Mouse (Mus musculus) adrenal gland, postnatal 36 days (tissue): ENCODE measurements around the gene Rbp1. TPM values are rescaled to one million over a fixed set of nuclear protein-coding genes. Genes with fewer than 3 reads are reported as not detected.
A peak's percentile ranks its signal among the peaks of the same experiment; 100 is the strongest.

Experiments used
- DNase-seq, 2 experiments: peaks; one replicate each; pipeline ENCODE4 v3.0.0; 2021; ENCODE audit warnings: mixed read lengths in 1 of 2
- total RNA-seq, 2 experiments: library from RNA; stranded (reverse); gene quantifications; 2 replicates each; pipeline ENCODE4 v1.2.3; 2021

The Rbp1 gene
- total RNA-seq, 2 experiments from 2014 or later: 5.5 to 5.9 TPM

DNA sequence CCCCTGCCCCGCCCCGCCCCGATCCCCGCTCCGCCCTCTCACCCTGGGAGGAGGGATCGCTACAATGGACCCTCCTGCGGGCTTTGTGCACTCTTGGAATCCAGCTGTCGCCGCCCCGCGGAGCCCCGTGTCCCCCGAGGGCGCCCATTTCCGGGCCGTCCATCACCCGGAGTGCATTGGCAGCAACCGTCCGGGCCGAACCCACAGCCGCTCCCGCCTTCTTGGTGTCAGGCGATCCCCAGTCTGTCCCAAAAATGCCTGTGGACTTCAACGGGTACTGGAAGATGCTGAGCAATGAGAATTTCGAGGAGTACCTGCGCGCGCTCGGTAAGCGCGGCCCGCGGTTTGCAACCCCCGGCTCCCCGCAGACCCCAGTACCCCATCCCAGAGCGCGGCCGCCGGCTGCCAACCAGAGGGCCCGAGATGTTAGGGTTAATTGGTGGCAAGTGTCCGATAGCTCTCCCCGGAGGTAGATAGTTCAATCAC, 2.0 kb downstream of the Rbp1 start:
- DNase-seq: peak; percentile 20 to 39

DNA sequence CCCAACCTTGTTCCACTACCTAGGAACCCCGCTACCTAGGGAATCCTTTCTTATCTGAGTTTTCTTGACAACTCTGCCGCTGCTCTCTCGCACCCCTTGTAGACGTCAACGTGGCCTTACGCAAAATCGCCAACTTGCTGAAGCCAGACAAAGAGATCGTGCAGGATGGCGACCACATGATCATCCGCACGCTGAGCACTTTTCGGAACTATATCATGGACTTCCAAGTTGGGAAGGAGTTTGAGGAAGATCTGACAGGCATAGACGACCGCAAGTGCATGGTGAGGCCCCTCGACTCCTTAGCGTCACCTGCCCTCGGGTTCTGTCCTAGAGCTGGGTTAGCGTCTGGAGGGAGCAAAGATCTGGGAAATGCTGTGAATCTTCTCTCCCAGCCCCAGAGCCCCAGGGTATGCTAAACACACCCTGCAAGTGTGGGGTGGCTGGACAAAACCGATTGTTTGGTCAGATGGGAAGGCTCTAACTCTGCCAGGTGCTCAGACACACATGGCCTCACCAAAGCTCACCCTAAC, 2.7 kb downstream of the Rbp1 start:
- no peak for DNase-seq

- DNase-seq: no peak
Observed at GRCm38 (mm10) chr9:98427906-98428517, 5.3 kb downstream of the Rbp1 start.

DNA sequence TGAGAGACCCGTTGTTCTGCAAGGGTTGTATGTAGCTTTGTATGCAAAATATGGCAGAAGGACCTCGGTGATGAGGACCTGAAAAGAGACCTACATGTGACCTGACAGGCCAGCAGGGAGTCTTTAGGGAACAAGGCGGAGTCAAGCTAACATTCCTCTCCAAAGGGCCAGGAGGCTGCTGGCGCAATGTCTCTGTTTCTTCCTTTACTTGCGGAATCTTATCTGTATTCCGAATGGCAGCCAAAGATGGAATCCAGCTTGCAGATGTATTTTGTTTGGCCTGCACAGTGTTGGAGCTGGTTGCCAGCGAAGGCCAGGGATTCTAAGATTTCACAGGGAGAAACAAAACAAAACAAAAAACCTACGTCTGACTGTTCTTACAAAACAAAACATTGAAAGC, 6.0 kb downstream of the Rbp1 start:
- DNase-seq: peak in 1 of 2 experiments; percentile 4

GRCm38 (mm10) chr9:98429806-98430205, 7.0 kb downstream of the Rbp1 start:
- DNase-seq: peak; percentile 8 to 40

- no peak for DNase-seq
Observed at GRCm38 (mm10) chr9:98430528-98430927, 7.8 kb downstream of the Rbp1 start.

DNA sequence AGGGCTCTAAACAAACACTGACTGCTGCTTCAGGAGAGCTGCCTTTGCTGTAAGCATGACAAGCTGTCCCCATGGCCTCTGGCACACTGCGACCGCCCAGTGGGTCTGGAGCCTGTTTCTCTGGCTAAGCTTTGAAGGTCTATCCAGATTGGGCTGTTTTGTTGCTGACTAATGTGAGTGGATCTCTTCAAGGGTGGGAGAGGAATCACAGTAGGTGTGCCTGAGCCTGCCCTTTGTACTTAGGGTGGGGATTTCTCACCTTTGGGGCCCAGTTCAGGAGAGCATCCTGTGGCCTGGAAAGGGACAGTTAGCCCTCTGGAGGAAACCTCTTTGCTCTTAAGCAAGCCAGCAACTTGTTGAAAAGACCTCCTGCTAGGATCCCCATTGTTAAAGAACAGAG, 10.3 kb downstream of the Rbp1 start:
- DNase-seq: no peak

- DNase-seq: no peak
Observed at GRCm38 (mm10) chr9:98433956-98434588, 11.3 kb downstream of the Rbp1 start.

GRCm38 (mm10) chr9:98437819-98438218, 15.1 kb downstream of the Rbp1 start:
- DNase-seq: no peak

DNA sequence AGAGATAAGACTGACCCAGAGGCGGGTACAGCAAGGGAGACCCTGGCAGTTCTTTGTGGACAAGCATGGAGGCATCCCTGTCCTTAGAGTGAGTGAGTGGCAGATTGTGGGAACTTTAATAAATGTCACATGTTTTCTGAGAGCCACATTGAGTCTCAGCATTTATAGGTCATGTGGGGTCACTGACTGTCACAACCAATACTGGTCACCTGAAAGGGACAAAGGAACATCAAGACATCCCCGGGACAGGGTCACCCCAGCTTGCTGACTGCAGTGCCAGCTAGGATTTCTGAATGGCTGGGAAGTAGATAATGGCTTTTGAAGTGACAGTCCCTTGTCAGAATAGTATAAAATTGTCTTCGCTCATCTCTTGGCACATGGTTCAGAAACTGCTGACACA, 16.3 kb downstream of the Rbp1 start:
- no peak for DNase-seq

DNA sequence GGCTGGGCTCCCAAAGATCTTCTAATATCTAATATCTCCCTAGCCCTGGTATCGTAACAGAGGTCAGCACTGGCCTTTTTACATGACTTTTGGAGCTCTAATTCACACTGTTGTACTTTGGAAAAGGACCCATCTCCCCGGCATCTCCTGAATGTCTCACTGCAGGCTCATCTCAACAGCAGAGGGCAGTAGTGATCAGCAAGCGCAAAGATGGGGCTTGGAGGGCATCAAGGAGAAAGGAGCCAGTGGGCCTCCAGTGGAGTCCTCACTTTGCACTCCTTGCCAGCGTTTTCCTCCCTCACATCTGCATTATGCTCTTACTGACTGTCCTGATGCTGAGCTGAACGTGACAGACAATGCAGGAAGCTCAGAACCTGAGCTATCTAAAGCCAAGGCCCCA, 19.9 kb downstream of the Rbp1 start:
- DNase-seq: peak; percentile 27 to 44

DNA sequence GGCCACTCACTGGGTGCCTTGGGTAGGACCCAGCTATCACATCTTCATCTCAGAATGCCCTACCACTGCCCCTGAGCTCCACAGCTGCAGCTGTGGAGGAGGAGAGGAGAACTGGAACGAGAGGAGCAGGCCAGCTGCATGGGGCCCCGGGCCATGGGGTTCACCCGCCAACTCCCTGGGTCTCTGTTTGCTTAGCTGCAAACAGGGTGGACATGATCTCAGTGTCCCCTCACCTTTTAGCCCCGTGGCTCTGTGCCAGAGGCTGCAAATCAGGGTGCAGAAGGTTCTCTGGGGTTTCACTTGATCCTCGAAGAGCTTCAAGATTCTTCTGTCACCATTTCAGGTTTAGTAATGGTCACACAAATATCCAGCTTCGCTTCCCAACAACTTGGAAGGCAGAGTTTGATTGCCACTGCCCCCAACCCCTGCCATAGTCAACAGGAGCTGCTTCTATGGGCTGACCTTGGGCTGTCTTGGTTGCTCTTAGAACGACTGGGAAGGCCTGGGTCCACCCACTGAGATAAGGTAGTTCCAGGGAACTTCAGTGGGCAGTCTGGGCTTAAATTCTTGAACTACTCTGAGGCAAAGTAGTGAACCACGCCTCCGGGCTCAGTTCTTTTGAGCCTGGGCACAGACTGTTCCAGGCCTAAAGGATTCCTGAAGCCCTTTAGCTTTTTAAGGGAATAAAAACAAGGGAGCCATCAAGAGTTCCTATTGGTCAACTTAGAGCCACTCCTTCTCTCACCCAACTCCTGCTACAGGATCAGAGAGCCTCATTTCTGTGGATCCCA, 22.8 kb downstream of the Rbp1 start:
- no peak for DNase-seq

DNA sequence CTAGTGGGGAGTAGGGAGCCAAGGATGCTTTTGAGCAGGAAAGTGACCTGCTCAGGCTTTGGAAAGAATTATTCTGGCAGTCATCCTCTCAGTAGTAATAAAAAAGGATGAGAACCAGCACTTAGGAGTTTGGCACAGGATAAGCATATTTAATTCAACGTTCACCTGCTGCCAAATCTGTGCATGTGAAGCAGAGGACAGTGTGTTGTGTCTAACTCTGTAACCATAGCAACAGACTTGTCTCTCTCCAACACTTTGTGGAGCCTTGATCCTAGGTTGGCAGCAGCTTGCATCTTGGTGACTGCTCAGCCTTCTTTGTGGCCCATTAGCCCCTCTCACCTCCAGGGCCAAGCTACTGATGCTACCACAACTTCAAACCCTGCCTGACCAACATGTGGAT, 28.2 kb downstream of the Rbp1 start:
- DNase-seq: no peak

DNA sequence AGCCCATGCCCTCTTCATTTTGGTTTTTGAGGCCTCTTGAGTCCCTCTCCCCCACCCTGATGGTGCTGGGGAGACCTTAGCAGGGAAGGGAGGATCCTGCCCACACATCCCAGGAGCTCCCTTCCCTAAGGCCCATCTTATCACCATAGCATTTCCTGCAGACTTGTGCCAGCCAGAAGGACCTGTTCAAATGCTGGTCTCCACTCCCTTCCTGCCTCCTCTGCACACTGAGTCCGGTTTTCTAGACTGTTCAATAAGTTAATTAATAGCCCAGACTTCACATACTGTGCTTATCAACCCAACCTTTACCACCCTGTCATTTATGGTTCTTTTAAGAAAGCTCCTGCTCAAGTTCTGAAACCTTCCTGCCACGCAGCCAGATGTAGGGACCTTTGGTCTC, 43.9 kb downstream of the Rbp1 start:
- DNase-seq: no peak

GRCm38 (mm10) chr9:98480172-98480749, 57.5 kb downstream of the Rbp1 start:
- no peak for DNase-seq

DNA sequence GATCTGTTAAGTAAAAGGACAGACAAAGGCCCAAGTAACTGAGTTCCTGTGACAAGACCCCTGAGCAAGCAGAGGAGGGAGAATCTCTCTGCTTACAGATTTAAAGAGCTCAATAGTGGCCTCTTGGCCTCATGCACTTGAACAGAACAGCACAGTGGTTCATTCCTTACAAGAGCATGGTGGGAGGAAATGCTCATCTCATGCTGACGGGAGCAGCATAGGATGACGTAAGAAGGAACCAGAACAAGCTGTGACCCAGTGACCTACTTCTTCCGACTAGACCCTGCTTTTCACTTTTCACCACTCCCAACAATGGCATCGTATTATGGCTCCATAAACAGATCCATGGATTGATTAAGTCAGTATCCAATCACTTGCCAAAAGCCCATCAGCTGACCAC, 59.5 kb downstream of the Rbp1 start:
- DNase-seq: no peak

DNA sequence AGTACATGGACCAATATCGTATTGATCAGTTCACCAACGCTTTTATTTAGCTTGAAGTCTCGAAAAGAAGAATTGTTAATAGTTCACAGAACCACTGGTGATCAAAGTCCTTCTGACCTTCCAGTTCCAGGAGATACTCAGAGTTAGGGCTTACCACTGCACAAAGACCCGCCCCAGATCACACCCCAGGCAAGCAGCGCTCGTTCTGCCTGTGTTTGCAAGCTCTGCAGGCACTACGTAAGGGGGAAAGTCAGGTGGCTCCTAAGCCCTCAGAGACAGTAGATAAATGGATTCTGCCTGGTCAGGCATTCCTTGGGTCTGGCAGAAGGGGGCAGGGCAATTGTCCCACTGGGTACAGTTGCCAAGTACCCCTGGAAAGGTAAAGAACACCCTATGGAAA, 62.3 kb downstream of the Rbp1 start:
- DNase-seq: no peak

DNA sequence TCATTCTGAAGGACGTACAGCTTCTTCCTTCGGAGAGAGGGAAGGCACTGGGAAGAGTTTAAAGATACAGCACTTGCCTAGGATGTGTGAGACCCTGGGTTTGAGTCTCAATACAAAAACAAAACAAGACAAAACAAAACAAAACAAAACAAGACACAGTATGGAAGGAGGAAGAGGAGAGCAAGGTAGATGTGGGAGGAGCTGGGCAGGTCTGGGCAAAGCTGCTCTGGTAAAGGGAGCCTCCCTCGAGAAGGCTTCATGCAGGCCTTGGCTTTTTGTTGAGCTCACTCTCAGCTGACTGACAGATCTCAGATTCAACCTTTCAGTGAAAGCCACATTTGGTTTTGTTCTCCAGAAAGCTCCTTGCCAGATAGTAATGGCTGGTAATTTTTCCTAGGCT, 63.1 kb downstream of the Rbp1 start, which contains the start of gene Rbp2:
Gene Rbp2, plus strand, starts transcription at position 301 of the 400 bp plus-strand sequence.
- no peak for DNase-seq

GRCm38 (mm10) chr9:98487273-98487672, 64.5 kb downstream of the Rbp1 start:
- peak in 1 of 2 experiments; percentile 2 for DNase-seq

DNA sequence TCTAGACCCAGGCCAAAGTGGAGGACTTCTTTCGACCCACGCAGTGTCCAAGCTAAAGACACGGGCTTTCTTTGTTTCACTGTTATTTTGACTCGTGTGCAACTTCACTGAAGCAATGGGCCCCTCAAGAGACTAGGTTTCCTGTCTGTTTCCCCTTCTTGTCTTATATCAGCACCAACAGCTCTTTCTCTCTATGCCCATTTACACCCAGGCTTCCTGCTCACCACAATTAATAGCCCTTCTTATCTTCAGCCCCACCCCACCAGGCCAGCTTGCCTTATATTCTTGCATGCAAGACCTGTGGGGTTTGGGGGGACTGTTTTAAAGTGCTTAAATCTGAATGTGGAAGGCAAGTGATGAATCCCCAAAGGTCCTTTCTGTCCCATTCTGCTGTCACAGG, 66.8 kb downstream of the Rbp1 start:
- DNase-seq: no peak

DNA sequence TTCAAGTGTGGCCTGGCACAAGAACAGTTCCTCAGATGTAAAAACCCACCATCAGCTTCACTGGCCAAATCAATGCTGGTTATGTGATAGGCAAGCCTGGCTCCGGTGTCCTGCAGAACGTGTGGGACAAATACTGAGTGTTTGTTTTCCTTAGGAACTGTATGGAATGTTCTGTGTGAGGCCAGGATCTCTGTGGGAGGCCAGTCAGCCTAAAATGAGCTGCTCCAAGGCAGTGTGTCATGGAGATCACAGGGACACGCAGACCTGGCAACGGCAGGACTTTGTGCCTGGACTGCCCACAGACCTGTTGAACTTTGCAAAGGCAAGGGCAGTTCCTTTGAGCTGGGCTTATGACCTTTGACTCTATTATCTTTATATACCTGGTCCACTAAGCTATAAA, 67.4 kb downstream of the Rbp1 start:
- DNase-seq: no peak

DNA sequence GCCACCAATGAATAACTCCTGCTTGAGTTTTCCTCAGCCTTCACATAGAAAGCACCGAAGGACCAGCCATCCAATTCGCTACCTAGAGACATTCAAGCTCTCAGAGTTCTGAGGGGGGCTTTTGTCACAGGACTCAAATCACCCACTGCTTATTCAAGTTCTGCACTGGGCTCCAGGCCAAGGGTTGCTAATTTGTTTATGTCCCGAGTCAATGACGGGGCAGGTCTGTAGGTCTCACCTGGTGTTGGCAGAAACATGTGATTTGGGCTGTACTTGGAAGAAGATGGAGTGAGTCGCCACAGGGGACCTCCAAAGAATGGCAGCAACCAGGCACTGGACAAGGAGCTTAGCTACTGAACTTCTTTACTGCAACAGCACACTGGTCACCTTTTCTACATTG, 68.3 kb downstream of the Rbp1 start:
- DNase-seq: no peak

GRCm38 (mm10) chr9:98492212-98492611, 69.5 kb downstream of the Rbp1 start:
- DNase-seq: no peak
